Mouse (Mus musculus) hindbrain, embryonic 14.5 days (tissue): ENCODE data around the gene Akain1. TPM values are rescaled to one million over a fixed set of nuclear protein-coding genes. Genes with fewer than 3 reads are reported as not detected.

Source experiments
- ATAC-seq: fragments of 200-750 bp; cut with Nextera tagmentation; 2 replicates; pipeline ENCODE4 v1.8.0; 2017; ENCODE audit warnings: moderate number of reproducible peaks, mild to moderate bottlenecking, moderate TSS enrichment, moderate library complexity; ENCODE audit not compliant: low FRiP score
- DNase-seq: peaks from one replicate; pipeline ENCODE4 v3.0.0-alpha.2; 2015; ENCODE audit warnings: low spot score
- H3K27ac ChIP-seq: fragments of 300-500 bp; sonication (generic); 2 replicates; pipeline ENCODE4 v1.5.1; 2014; ENCODE audit warnings: mild to moderate bottlenecking, moderate library complexity
- H3K27me3 ChIP-seq: fragments of 300-500 bp; sonication (generic); 2 replicates; pipeline ENCODE4 v1.6.1; 2014; ENCODE audit warnings: mild to moderate bottlenecking, low read length, mixed read lengths; ENCODE audit not compliant: control insufficient read depth, insufficient read depth
- H3K36me3 ChIP-seq: fragments of 300-500 bp; sonication (generic); replicated peaks from 2 replicates; pipeline ENCODE4 v1.6.1; 2014; ENCODE audit not compliant: control insufficient read depth, insufficient read depth
- H3K4me1 ChIP-seq: fragments of 300-500 bp; sonication (generic); replicated peaks from 2 replicates; pipeline ENCODE4 v1.6.1; 2014; ENCODE audit warnings: antibody characterized with exemption, low read length, mixed read lengths; ENCODE audit not compliant: control insufficient read depth, insufficient read depth
- H3K4me2 ChIP-seq: fragments of 300-500 bp; sonication (generic); replicated peaks from 2 replicates; pipeline ENCODE4 v1.6.1; 2014; ENCODE audit warnings: mild to moderate bottlenecking, moderate library complexity
- H3K4me3 ChIP-seq: fragments of 300-500 bp; sonication (generic); replicated peaks from 2 replicates; pipeline ENCODE4 v1.5.1; 2014; ENCODE audit warnings: mild to moderate bottlenecking, low read length
- H3K9ac ChIP-seq: fragments of 300-500 bp; sonication (generic); 2 replicates; pipeline ENCODE4 v1.6.1; 2014
- H3K9me3 ChIP-seq: fragments of 300-500 bp; sonication (generic); 2 replicates; pipeline ENCODE4 v1.6.1; 2016; ENCODE audit warnings: low read length; ENCODE audit not compliant: control insufficient read depth
- WGBS: fragments of 180-500 bp; shearing (Covaris S2); extraction: QIAGEN DNeasy Blood & Tissue Kit; methylation state at CpG from one replicate; pipeline ENCODE4 v1.1.7; 2014; 5-methylcytosine and 5-hydroxymethylcytosine counted together
- polyA plus RNA-seq: library from polyadenylated mRNA; unstranded; fragments of >200 nt; fragmentation: Nextera tagmentation; extraction: Ambion mirVana; gene quantifications from 2 replicates; pipeline ENCODE4 v1.2.1, GENCODE M21; 2014

The Akain1 gene
- polyA plus RNA-seq, 1 experiment from 2014 or later: 2.1 TPM

DNA sequence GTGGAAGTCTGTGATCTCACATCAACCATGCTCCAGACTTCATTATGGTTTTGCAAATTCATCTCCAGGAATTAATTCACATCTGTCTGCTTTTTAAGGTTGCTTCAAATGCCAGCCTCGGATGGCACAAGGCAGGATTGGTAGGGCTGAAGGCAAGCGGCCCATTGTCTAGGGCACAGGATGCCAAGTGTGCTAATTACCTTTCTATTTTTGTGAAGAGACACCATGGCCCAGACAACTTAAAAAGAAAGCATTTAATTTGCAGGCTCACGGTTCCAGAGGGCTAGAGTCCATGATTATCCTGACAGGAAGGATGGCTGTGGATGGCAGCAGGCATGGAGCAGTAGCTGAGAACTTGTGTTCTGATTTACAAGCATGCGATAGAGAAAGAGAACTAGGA, 35.0 kb downstream of the Akain1 start:
- no peak for ATAC-seq
- H3K4me3 ChIP-seq: no peak overlapping the region
- 79% methylated on average over 4 of the region's 4 CpGs for WGBS
- no peak overlapping the region for H3K27ac ChIP-seq
- no peak overlapping the region for H3K9ac ChIP-seq
- H3K9me3 ChIP-seq: no peaks in the 10 kb centered on the region
- DNase-seq: no peak
- H3K27me3 ChIP-seq: 0 out of 2 replicates have a peak, but pooled peaks cover 5% of the 10 kb centered on the region
- no peaks in the 10 kb centered on the region for H3K4me1 ChIP-seq
- no peaks in the 10 kb centered on the region for H3K36me3 ChIP-seq
- H3K4me2 ChIP-seq: no peak overlapping the region

DNA sequence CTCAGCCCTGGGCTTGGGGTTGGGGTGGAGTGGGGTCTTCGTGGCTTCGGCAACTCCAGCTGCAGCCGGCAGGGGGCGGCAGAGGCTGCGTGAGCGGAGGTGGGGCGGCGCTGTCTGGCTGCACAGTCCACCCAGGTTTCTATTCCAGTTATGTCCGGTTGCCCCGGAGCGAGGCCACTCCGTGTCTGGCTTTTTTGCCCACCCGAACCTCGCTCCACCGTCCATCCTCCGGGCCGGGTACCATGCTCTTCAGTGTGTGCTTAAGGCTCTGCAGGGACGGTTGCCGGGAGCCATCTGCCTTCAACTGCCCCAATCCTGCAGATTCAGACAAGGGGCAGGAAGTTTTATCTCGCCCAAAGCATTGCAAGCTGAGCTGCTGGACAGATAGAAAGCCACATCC, 36.3 kb downstream of the Akain1 start:
- Histone ChIP-seq H3K4me3 (peak overlapping the region; percentile 33), H3K36me3 (no peaks in the 10 kb centered on the region), H3K4me1 (no peaks in the 10 kb centered on the region), H3K4me2 (peak overlapping the region; percentile 65), H3K9me3 (no peaks in the 10 kb centered on the region), H3K27ac (no peak overlapping the region), H3K9ac (peak overlapping the region; percentile 49; the same call in 1 of the 2 replicates), H3K27me3 (0 out of 2 replicates have a peak, but pooled peaks cover 5% of the 10 kb centered on the region)
- peak; percentile 76 for DNase-seq
- ATAC-seq: peak; percentile 89
- 0% methylated on average over 20 of the region's 20 CpGs for WGBS

DNA sequence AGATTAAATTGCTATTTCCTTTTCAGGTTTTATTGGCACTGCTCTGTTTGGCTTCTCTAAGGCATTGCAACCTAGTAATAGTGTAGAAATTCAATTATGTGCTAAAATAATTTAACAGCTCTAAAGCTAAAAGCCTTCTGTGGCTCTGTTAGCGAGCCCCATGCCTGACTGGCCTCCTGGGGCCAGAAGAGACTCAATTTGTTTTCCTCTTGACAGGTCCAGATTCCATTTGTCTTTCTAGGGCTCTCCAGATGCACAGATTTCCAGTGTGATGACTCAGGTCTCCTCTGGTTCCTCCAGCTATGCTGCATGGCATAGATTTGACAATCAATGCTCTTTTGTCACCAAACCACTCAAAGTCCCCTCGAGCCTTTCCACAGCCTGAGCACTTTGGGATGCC, 38.4 kb downstream of the Akain1 start:
- H3K27ac ChIP-seq: no peak overlapping the region
- H3K9ac ChIP-seq: no peak overlapping the region
- WGBS: 16% methylated on average over 2 of the region's 2 CpGs
- no peak overlapping the region for H3K4me2 ChIP-seq
- H3K36me3 ChIP-seq: no peaks in the 10 kb centered on the region
- H3K4me1 ChIP-seq: no peaks in the 10 kb centered on the region
- no peak for ATAC-seq
- DNase-seq: no peak
- H3K27me3 ChIP-seq: 0 out of 2 replicates have a peak, but pooled peaks cover 5% of the 10 kb centered on the region
- H3K4me3 ChIP-seq: no peak overlapping the region
- H3K9me3 ChIP-seq: no peaks in the 10 kb centered on the region

DNA sequence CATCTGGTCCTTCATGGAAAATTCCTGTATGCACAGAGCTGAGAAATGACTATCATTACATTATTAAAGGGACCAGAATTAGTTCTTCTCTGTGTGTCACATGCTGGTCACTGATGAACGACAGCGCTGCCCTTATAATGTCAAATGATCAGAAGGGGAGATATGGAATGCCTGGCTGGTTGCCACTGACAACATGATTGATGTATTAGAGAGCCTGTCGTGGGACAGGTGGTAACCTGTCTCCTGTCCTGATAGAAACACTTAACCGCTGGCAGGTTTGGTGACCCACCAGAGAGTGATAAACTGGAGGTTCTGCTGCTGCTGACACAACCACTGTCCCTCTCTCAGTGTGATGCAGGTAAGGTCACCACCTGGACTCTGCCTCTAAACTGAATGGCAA, 40.1 kb downstream of the Akain1 start:
- Histone ChIP-seq H3K27me3 (0 out of 2 replicates have a peak, but pooled peaks cover 5% of the 10 kb centered on the region), H3K9me3 (no peaks in the 10 kb centered on the region), H3K27ac (no peak overlapping the region), H3K36me3 (no peaks in the 10 kb centered on the region), H3K4me2 (no peak overlapping the region), H3K4me3 (no peak overlapping the region), H3K4me1 (no peaks in the 10 kb centered on the region), H3K9ac (no peak overlapping the region)
- DNase-seq (no peak), ATAC-seq (no peak)
- 76% methylated on average over 4 of the region's 4 CpGs for WGBS

DNA sequence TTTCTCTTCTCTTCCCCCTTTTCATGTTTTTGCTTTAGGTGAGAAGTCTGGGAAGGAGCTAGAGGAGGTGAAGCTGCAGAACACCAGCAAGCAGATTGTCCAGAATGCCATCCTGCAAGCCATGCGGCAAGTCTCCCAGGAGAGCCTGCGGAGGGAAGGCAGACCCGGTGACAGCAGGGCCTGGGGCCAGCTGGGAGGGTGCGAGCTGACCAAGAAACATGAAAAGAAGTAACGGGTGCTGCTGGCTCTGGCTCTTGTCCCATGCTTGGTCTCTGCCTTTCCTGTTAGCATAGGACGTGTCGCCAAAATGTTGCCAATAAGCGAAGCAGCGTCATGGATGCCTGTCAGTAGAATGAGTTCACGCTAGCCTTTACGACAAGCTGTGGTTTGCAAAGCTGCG, 48.0 kb downstream of the Akain1 start:
- 85% methylated on average over 12 of the region's 12 CpGs for WGBS
- no peaks in the 10 kb centered on the region for H3K4me1 ChIP-seq
- H3K4me3 ChIP-seq: no peak overlapping the region
- H3K4me2 ChIP-seq: no peak overlapping the region
- DNase-seq: no peak
- no peaks in the 10 kb centered on the region for H3K9me3 ChIP-seq
- no peaks in the 10 kb centered on the region for H3K27me3 ChIP-seq
- ATAC-seq: no peak
- no peaks in the 10 kb centered on the region for H3K36me3 ChIP-seq
- H3K9ac ChIP-seq: no peak overlapping the region
- no peak overlapping the region for H3K27ac ChIP-seq

GRCm38 (mm10) chr17:69487884-69488283, 48.8 kb downstream of the Akain1 start:
- Histone ChIP-seq H3K4me3 (no peak overlapping the region), H3K4me2 (no peak overlapping the region), H3K4me1 (no peaks in the 10 kb centered on the region), H3K36me3 (no peaks in the 10 kb centered on the region), H3K9me3 (no peaks in the 10 kb centered on the region), H3K9ac (no peak overlapping the region), H3K27me3 (no peaks in the 10 kb centered on the region), H3K27ac (no peak overlapping the region)
- DNase-seq (no peak), ATAC-seq (no peak)
- WGBS: 92% methylated on average over 6 of the region's 6 CpGs

DNA sequence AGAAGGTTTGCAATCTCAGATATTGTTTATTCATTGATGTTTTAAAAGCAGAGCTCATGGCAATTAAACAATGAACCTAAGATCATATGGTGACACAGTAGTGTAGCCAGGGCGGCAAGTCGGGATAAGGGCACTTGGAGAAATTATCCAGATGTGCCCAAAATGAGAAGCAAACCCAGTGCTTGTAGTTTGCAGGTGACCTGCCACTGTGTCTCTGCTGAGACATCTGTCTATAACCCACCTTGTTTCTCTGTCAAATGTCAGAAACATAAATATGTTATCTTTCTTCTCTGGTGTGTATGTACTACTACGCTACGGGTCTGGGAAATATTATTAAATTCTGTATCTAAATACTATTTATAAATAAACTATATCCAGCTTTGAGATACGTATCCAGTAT, 49.7 kb downstream of the Akain1 start:
- WGBS: 92% methylated on average over 5 of the region's 5 CpGs
- H3K27ac ChIP-seq: no peak overlapping the region
- no peaks in the 10 kb centered on the region for H3K4me1 ChIP-seq
- no peak overlapping the region for H3K4me3 ChIP-seq
- H3K27me3 ChIP-seq: no peaks in the 10 kb centered on the region
- H3K9ac ChIP-seq: no peak overlapping the region
- ATAC-seq: no peak
- H3K4me2 ChIP-seq: no peak overlapping the region
- no peaks in the 10 kb centered on the region for H3K9me3 ChIP-seq
- no peak for DNase-seq
- no peaks in the 10 kb centered on the region for H3K36me3 ChIP-seq

GRCm38 (mm10) chr17:69492368-69492767, 53.2 kb downstream of the Akain1 start:
- no peaks in the 10 kb centered on the region for H3K4me1 ChIP-seq
- no peak for ATAC-seq
- no peak overlapping the region for H3K4me2 ChIP-seq
- no peak overlapping the region for H3K4me3 ChIP-seq
- H3K9me3 ChIP-seq: no peaks in the 10 kb centered on the region
- H3K9ac ChIP-seq: no peak overlapping the region
- H3K27ac ChIP-seq: no peak overlapping the region
- no peaks in the 10 kb centered on the region for H3K27me3 ChIP-seq
- no peaks in the 10 kb centered on the region for H3K36me3 ChIP-seq
- no peak for DNase-seq
- 67% methylated on average over 6 of the region's 6 CpGs for WGBS

- H3K27me3 ChIP-seq: no peaks in the 10 kb centered on the region
- no peak overlapping the region for H3K4me2 ChIP-seq
- no peak overlapping the region for H3K27ac ChIP-seq
- ATAC-seq (no peak), DNase-seq (no peak)
- H3K4me3 ChIP-seq: no peak overlapping the region
- H3K9me3 ChIP-seq: no peaks in the 10 kb centered on the region
- 66% methylated on average over 2 of the region's 2 CpGs for WGBS
- no peaks in the 10 kb centered on the region for H3K36me3 ChIP-seq
- H3K9ac ChIP-seq: no peak overlapping the region
- H3K4me1 ChIP-seq: no peaks in the 10 kb centered on the region
Observed at GRCm38 (mm10) chr17:69495531-69495930, 56.4 kb downstream of the Akain1 start.

DNA sequence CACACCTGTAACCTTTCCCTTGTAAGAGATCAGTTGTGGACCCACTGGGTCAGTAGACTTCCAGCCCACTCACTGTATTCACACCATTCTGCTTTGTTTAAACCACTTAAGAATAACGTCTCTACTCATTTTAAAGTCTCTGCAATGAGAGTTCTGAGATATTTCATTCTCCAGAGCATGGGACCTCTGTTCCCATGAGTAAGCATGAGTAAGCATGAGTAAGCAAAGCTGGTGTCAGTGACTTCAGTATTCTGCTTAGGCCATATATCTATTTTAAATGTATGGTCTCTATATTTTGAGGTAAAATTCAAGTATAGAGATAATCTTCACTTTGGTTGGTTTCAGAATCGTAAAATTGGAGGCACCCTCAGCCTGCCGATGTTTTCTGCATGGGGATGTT, 57.0 kb downstream of the Akain1 start:
- H3K36me3 ChIP-seq: no peaks in the 10 kb centered on the region
- H3K9me3 ChIP-seq: no peaks in the 10 kb centered on the region
- H3K27ac ChIP-seq: no peak overlapping the region
- no peak overlapping the region for H3K4me2 ChIP-seq
- ATAC-seq: no peak
- no peak overlapping the region for H3K4me3 ChIP-seq
- no peak overlapping the region for H3K9ac ChIP-seq
- H3K27me3 ChIP-seq: no peaks in the 10 kb centered on the region
- DNase-seq: no peak
- WGBS: 94% methylated on average over 3 of the region's 3 CpGs
- no peaks in the 10 kb centered on the region for H3K4me1 ChIP-seq
